In the genomic region with DNA sequence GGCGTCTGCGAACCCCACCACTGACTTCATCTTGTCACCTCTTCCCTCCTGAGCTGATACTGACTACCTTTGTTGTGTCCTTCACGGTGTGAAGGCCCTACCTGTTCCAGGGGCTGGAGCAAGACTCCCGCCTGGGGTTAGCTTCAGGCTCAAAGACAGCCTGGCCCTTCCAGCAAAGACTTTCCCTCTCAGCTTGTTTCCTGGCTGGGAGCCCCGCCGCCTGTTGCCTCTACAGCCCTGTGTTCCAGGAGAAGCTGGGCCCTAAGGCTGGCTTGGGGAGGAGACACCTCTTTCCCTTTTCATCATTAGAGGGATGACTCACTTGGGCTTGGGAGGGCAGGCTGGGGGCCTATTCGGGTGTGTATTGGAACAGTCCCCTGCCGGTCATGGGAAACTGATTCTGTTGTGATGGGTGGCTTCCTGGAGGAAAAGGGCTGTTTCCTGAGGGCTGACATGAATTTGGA, we compare ENCODE assay signal across 8 mouse cellular contexts. TPM values are rescaled to one million over a fixed set of nuclear protein-coding genes. Genes with fewer than 3 reads are reported as not detected.
DNase-seq lines count a peak whose midpoint lies in the region; ATAC-seq and TF ChIP-seq lines count a peak whose summit lies in the region.

No protein-coding gene starts in this region.

- no peaks in the 10 kb centered on the region; the same call in 1 of the 2 replicates for H3K4me1 ChIP-seq in bone marrow, adult 2 months (ENCODE audit: control insufficient read depth, insufficient read depth, low read length)
- H3K4me1 ChIP-seq in forebrain, embryonic 16.5 days (replicated peaks; ENCODE audit: control insufficient read depth, insufficient read depth, low read length) = peaks cover 12% of the 10 kb centered on the region
- H3K4me1 ChIP-seq in hindbrain, embryonic 11.5 days (replicated peaks; ENCODE audit: control insufficient read depth, insufficient read depth, low read length) = no peaks in the 10 kb centered on the region; the same call in 1 of the 2 replicates
- H3K4me1 ChIP-seq in limb, embryonic 14.5 days (ENCODE audit: control insufficient read depth, insufficient read depth, low read length) = peaks cover 13% of the 10 kb centered on the region; the same call in 1 of the 2 replicates
- H3K4me1 ChIP-seq in midbrain, embryonic 15.5 days = peaks cover 9% of the 10 kb centered on the region; the same call in 1 of the 2 replicates

- no peaks in the 10 kb centered on the region for H3K27me3 ChIP-seq in forebrain, embryonic 16.5 days (replicated peaks; ENCODE audit: control insufficient read depth, insufficient read depth, low read length)
- no peaks in the 10 kb centered on the region for H3K27me3 ChIP-seq in hindbrain, embryonic 11.5 days (ENCODE audit: control insufficient read depth, insufficient read depth, low read length)
- H3K27me3 ChIP-seq in limb, embryonic 14.5 days (ENCODE audit: control insufficient read depth, insufficient read depth, low read length) = no peaks in the 10 kb centered on the region
- no peaks in the 10 kb centered on the region for H3K27me3 ChIP-seq in midbrain, embryonic 15.5 days (replicated peaks)

- H3K27ac ChIP-seq in bone marrow, adult 2 months (ENCODE audit: control insufficient read depth, insufficient read depth, low read depth, low read length, poor library complexity) = peak overlapping the region; percentile 78
- no peak overlapping the region for H3K27ac ChIP-seq in forebrain, embryonic 16.5 days (ENCODE audit: low read length)
- no peak overlapping the region for H3K27ac ChIP-seq in hindbrain, embryonic 11.5 days (ENCODE audit: low read depth, low read length)
- H3K27ac ChIP-seq in limb, embryonic 14.5 days (replicated peaks; ENCODE audit: low read depth, low read length) = peak overlapping the region; percentile 55
- H3K27ac ChIP-seq in midbrain, embryonic 15.5 days = no peak overlapping the region

- peak; percentile 32 for DNase-seq in embryo, embryonic 11 days
- DNase-seq in embryo, embryonic 10 days (ENCODE audit: low spot score) = no peak
- DNase-seq in hindbrain, embryonic 11.5 days (ENCODE audit: low spot score) = peak; percentile 9
- no peak for DNase-seq in limb, embryonic 14.5 days (ENCODE audit: low spot score)
- no peak for DNase-seq in right cerebral cortex, postnatal 10 days (ENCODE audit: low spot score in 2 of 2)

- no peak for TF ChIP-seq CTCF in bone marrow, adult 2 months (IDR thresholded peaks at IDR 0.05; ENCODE audit: control insufficient read depth, insufficient read depth, low read length)

- no peak; the same call in 1 of the 2 replicates for ATAC-seq in forebrain, embryonic 16.5 days
- no peak for ATAC-seq in hindbrain, embryonic 11.5 days (ENCODE audit: low FRiP score)
- peak; percentile 3; the same call in 1 of the 2 replicates for ATAC-seq in limb, embryonic 14.5 days (ENCODE audit: low FRiP score, low read depth)
- ATAC-seq in midbrain, embryonic 15.5 days (replicated peaks) = peak; percentile 24

- no peaks in the 10 kb centered on the region for H3K9me3 ChIP-seq in forebrain, embryonic 16.5 days (ENCODE audit: control insufficient read depth, low read length)
- H3K9me3 ChIP-seq in hindbrain, embryonic 11.5 days (ENCODE audit: control insufficient read depth, low read length) = no peaks in the 10 kb centered on the region
- H3K9me3 ChIP-seq in limb, embryonic 14.5 days (ENCODE audit: control insufficient read depth, low read length) = no peaks in the 10 kb centered on the region
- no peaks in the 10 kb centered on the region for H3K9me3 ChIP-seq in midbrain, embryonic 15.5 days

- H3K9ac ChIP-seq in forebrain, embryonic 16.5 days (replicated peaks; ENCODE audit: low read depth, low read length) = peak overlapping the region; percentile 63
- peak overlapping the region; percentile 61 for H3K9ac ChIP-seq in hindbrain, embryonic 11.5 days (ENCODE audit: low read depth, low read length)
- H3K9ac ChIP-seq in limb, embryonic 14.5 days (ENCODE audit: low read depth, low read length, severe bottlenecking) = peak overlapping the region; percentile 84
- H3K9ac ChIP-seq in midbrain, embryonic 15.5 days = peak overlapping the region; percentile 66

- no peak for TF ChIP-seq POLR2A in bone marrow, adult 2 months (IDR thresholded peaks at IDR 0.05; ENCODE audit: borderline replicate concordance, control insufficient read depth, low read depth, low read length)
- TF ChIP-seq POLR2A in limb, embryonic 14.5 days (IDR thresholded peaks at IDR 0.05; ENCODE audit: borderline replicate concordance, extremely low read depth, insufficient read depth, insufficient read length) = no peak

- WGBS in bone marrow, adult 2 months = 14% methylated on average over 8 of the region's 8 CpGs
- 16% methylated on average over 8 of the region's 8 CpGs for WGBS in forebrain, embryonic 16.5 days
- WGBS in hindbrain, embryonic 11.5 days = 18% methylated on average over 8 of the region's 8 CpGs
- 13% methylated on average over 6 of the region's 8 CpGs for WGBS in limb, embryonic 14.5 days
- 15% methylated on average over 8 of the region's 8 CpGs for WGBS in midbrain, embryonic 15.5 days

- H3K4me3 ChIP-seq in bone marrow, adult 2 months (replicated peaks; ENCODE audit: control insufficient read depth, low read depth, low read length) = peak overlapping the region; percentile 78
- peak overlapping the region; percentile 51 for H3K4me3 ChIP-seq in forebrain, embryonic 16.5 days (replicated peaks; ENCODE audit: low read length)
- peak overlapping the region; percentile 43 for H3K4me3 ChIP-seq in hindbrain, embryonic 11.5 days (ENCODE audit: low read depth, low read length)
- peak overlapping the region; percentile 79 for H3K4me3 ChIP-seq in limb, embryonic 14.5 days (replicated peaks; ENCODE audit: low read length)
- peak overlapping the region; percentile 64 for H3K4me3 ChIP-seq in midbrain, embryonic 15.5 days

- no peaks in the 10 kb centered on the region for H3K36me3 ChIP-seq in forebrain, embryonic 16.5 days (ENCODE audit: control insufficient read depth, insufficient read depth)
- no peaks in the 10 kb centered on the region for H3K36me3 ChIP-seq in hindbrain, embryonic 11.5 days (ENCODE audit: control insufficient read depth, insufficient read depth, low read length)
- no peaks in the 10 kb centered on the region; the same call in 1 of the 2 replicates for H3K36me3 ChIP-seq in limb, embryonic 14.5 days (ENCODE audit: control insufficient read depth, insufficient read depth, low read length)
- no peaks in the 10 kb centered on the region for H3K36me3 ChIP-seq in midbrain, embryonic 15.5 days (replicated peaks)

- H3K4me2 ChIP-seq in forebrain, embryonic 16.5 days (ENCODE audit: low read length) = peak overlapping the region; percentile 81
- peak overlapping the region; percentile 59 for H3K4me2 ChIP-seq in hindbrain, embryonic 11.5 days (replicated peaks; ENCODE audit: low read depth, low read length)
- H3K4me2 ChIP-seq in limb, embryonic 14.5 days (replicated peaks; ENCODE audit: low read depth, low read length, severe bottlenecking) = peak overlapping the region; percentile 81
- peak overlapping the region; percentile 96 for H3K4me2 ChIP-seq in midbrain, embryonic 15.5 days

RNA-seq across cellular contexts. Expression of gene Shisa5, which starts 0.6 kb away (rescaled TPM):
- polyA plus RNA-seq in bone marrow, adult 2 months (2011; ENCODE audit: insufficient read depth, insufficient read length, low replicate concordance, missing spikeins) = 69.2 and 133 TPM in 2 replicates
- 52.4 and 52.7 TPM in 2 replicates for polyA plus RNA-seq in forebrain, embryonic 16.5 days (2015; fragmentation: Nextera tagmentation; extraction: Ambion mirVana)
- 33.4 and 34.1 TPM in 2 replicates for polyA plus RNA-seq in hindbrain, embryonic 11.5 days (2014; fragmentation: Nextera tagmentation; extraction: Ambion mirVana)
- polyA plus RNA-seq in limb, embryonic 14.5 days (2012; rRNA removed) = 150 and 245 TPM in 2 replicates
- 82.4 and 86.7 TPM in 2 replicates for polyA plus RNA-seq in limb, embryonic 14.5 days (2014; fragmentation: Nextera tagmentation; extraction: Ambion mirVana)
- polyA plus RNA-seq in midbrain, embryonic 15.5 days (2015; fragmentation: Nextera tagmentation; extraction: Ambion mirVana) = 66.0 and 68.4 TPM in 2 replicates

RNA-seq across cellular contexts. Expression of gene Trex1, which starts 20.6 kb away (rescaled TPM):
- polyA plus RNA-seq in bone marrow, adult 2 months (2011; ENCODE audit: insufficient read depth, insufficient read length, low replicate concordance, missing spikeins) = 10.1 and 19.5 TPM in 2 replicates
- 16.1 and 17.9 TPM in 2 replicates for polyA plus RNA-seq in forebrain, embryonic 16.5 days (2015; fragmentation: Nextera tagmentation; extraction: Ambion mirVana)
- 7.5 and 9.7 TPM in 2 replicates for polyA plus RNA-seq in hindbrain, embryonic 11.5 days (2014; fragmentation: Nextera tagmentation; extraction: Ambion mirVana)
- 33.5 and 50.8 TPM in 2 replicates for polyA plus RNA-seq in limb, embryonic 14.5 days (2012; rRNA removed)
- 12.5 and 13.7 TPM in 2 replicates for polyA plus RNA-seq in limb, embryonic 14.5 days (2014; fragmentation: Nextera tagmentation; extraction: Ambion mirVana)
- polyA plus RNA-seq in midbrain, embryonic 15.5 days (2015; fragmentation: Nextera tagmentation; extraction: Ambion mirVana) = 18.0 TPM in 2 replicates

RNA-seq across cellular contexts. Expression of gene Atrip, which starts 35.0 kb away (rescaled TPM):
- 5.8 and 10.2 TPM in 2 replicates for polyA plus RNA-seq in bone marrow, adult 2 months (2011; ENCODE audit: insufficient read depth, insufficient read length, low replicate concordance, missing spikeins)
- 36.0 and 38.3 TPM in 2 replicates for polyA plus RNA-seq in forebrain, embryonic 16.5 days (2015; fragmentation: Nextera tagmentation; extraction: Ambion mirVana)
- 26.0 TPM in 2 replicates for polyA plus RNA-seq in hindbrain, embryonic 11.5 days (2014; fragmentation: Nextera tagmentation; extraction: Ambion mirVana)
- 30.5 and 40.3 TPM in 2 replicates for polyA plus RNA-seq in limb, embryonic 14.5 days (2012; rRNA removed)
- 22.2 and 25.1 TPM in 2 replicates for polyA plus RNA-seq in limb, embryonic 14.5 days (2014; fragmentation: Nextera tagmentation; extraction: Ambion mirVana)
- polyA plus RNA-seq in midbrain, embryonic 15.5 days (2015; fragmentation: Nextera tagmentation; extraction: Ambion mirVana) = 35.2 and 35.6 TPM in 2 replicates

RNA-seq across cellular contexts. Expression of gene Ccdc51, which starts 43.4 kb away (rescaled TPM):
- 3.4 and 6.0 TPM in 2 replicates for polyA plus RNA-seq in bone marrow, adult 2 months (2011; ENCODE audit: insufficient read depth, insufficient read length, low replicate concordance, missing spikeins)
- 16.9 and 17.5 TPM in 2 replicates for polyA plus RNA-seq in forebrain, embryonic 16.5 days (2015; fragmentation: Nextera tagmentation; extraction: Ambion mirVana)
- 11.0 and 12.3 TPM in 2 replicates for polyA plus RNA-seq in hindbrain, embryonic 11.5 days (2014; fragmentation: Nextera tagmentation; extraction: Ambion mirVana)
- 9.0 and 9.1 TPM in 2 replicates for polyA plus RNA-seq in limb, embryonic 14.5 days (2012; rRNA removed)
- polyA plus RNA-seq in limb, embryonic 14.5 days (2014; fragmentation: Nextera tagmentation; extraction: Ambion mirVana) = 13.5 and 15.3 TPM in 2 replicates
- 14.3 and 16.8 TPM in 2 replicates for polyA plus RNA-seq in midbrain, embryonic 15.5 days (2015; fragmentation: Nextera tagmentation; extraction: Ambion mirVana)

RNA-seq across cellular contexts. Expression of gene Tma7, which starts 43.5 kb away (rescaled TPM):
- 206 and 254 TPM in 2 replicates for polyA plus RNA-seq in bone marrow, adult 2 months (2011; ENCODE audit: insufficient read depth, insufficient read length, low replicate concordance, missing spikeins)
- polyA plus RNA-seq in forebrain, embryonic 16.5 days (2015; fragmentation: Nextera tagmentation; extraction: Ambion mirVana) = 505 and 526 TPM in 2 replicates
- 756 and 774 TPM in 2 replicates for polyA plus RNA-seq in hindbrain, embryonic 11.5 days (2014; fragmentation: Nextera tagmentation; extraction: Ambion mirVana)
- 122 and 191 TPM in 2 replicates for polyA plus RNA-seq in limb, embryonic 14.5 days (2012; rRNA removed)
- polyA plus RNA-seq in limb, embryonic 14.5 days (2014; fragmentation: Nextera tagmentation; extraction: Ambion mirVana) = 658 and 664 TPM in 2 replicates
- 607 and 639 TPM in 2 replicates for polyA plus RNA-seq in midbrain, embryonic 15.5 days (2015; fragmentation: Nextera tagmentation; extraction: Ambion mirVana)

Comparison
In these comparisons a context has a peak if more than half of its experiments do, and no peak if none do; other contexts are left out.
1. DNase-seq: peak in embryo, embryonic 11 days (single experiment) and hindbrain, embryonic 11.5 days (single experiment); none in embryo, embryonic 10 days (single experiment), limb, embryonic 14.5 days (single experiment) and right cerebral cortex, postnatal 10 days (0 of 2).
2. H3K27ac ChIP-seq: peak in bone marrow, adult 2 months (single experiment) and limb, embryonic 14.5 days (single experiment); none in forebrain, embryonic 16.5 days (single experiment), hindbrain, embryonic 11.5 days (single experiment) and midbrain, embryonic 15.5 days (single experiment).
3. ATAC-seq: peak in limb, embryonic 14.5 days (single experiment) and midbrain, embryonic 15.5 days (single experiment); none in forebrain, embryonic 16.5 days (single experiment) and hindbrain, embryonic 11.5 days (single experiment).
4. Peak in every context shown above with its lines, with median percentiles within 50 percentile points of each other: H3K4me3 ChIP-seq, H3K4me2 ChIP-seq and H3K9ac ChIP-seq.